Mouse (Mus musculus) cerebellum, postnatal 4 days (tissue): Measurements from ENCODE around the gene Homer3.

Experiments
- DNase-seq, 2 experiments: peaks; one replicate each; pipeline ENCODE4 v3.0.0; 2022; ENCODE audit warnings: low spot score in 2 of 2, mixed read lengths in 1 of 2

The Homer3 gene

GRCm38 (mm10) chr8:70332878-70333202 lies 50.2 kb downstream of the Homer3 start:
- no peak for DNase-seq

- DNase-seq: no peak
Measured at GRCm38 (mm10) chr8:70338931-70339330, 56.3 kb downstream of the Homer3 start.

- no peak for DNase-seq
Measured at GRCm38 (mm10) chr8:70340659-70341058, 58.0 kb downstream of the Homer3 start.

DNA sequence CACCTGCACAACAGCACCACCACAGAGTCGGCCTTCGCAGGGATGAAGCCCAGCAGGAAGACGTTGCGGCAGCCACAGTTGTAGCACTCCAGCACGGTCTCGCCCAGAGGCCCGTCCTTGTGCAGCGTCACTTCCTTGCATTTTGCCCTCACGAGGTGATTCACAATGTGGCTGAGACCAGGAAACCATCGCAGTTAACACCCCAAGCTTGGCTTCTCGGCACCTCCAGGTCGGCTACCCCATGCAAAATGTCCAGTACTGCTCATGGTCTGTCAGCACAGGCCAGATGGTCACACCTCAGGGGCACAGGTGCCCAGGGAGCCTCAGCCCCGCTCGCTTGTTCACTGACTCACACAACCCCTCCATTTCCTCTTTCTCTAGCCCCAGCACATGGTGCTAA lies 59.4 kb downstream of the Homer3 start:
- DNase-seq: no peak

- DNase-seq: no peak
Measured at GRCm38 (mm10) chr8:70343076-70343475, 60.4 kb downstream of the Homer3 start.

GRCm38 (mm10) chr8:70343696-70344095 lies 61.1 kb downstream of the Homer3 start:
- peak in 1 of 2 experiments; percentile 55 for DNase-seq
